Mouse (Mus musculus): ENCODE measurements around the gene Zfp568. TPM values are rescaled to one million over a fixed set of nuclear protein-coding genes. Genes with fewer than 3 reads are reported as not detected.

Gene Zfp568
- polyA plus RNA-seq, 1 experiment from 2014 or later: 15.3 TPM

- ATAC-seq (replicated peaks; ENCODE audit: low FRiP score) (no peak), DNase-seq (ENCODE audit: low spot score) (no peak)
- WGBS: 90% methylated on average over 3 of the region's 3 CpGs
Observed at GRCm38 (mm10) chr7:29981860-29982259, 1.9 kb upstream of the Zfp568 start.

GRCm38 (mm10) chr7:29982341-29982740 lies 1.4 kb upstream of the Zfp568 start:
- 81% methylated on average over 4 of the region's 4 CpGs for WGBS
- H3K9ac ChIP-seq (ENCODE audit: low read length): no peak overlapping the region
- no peak overlapping the region for H3K4me2 ChIP-seq (ENCODE audit: low read depth, low read length, severe bottlenecking)
- H3K9me3 ChIP-seq (ENCODE audit: control insufficient read depth, low read length): no peaks in the 10 kb centered on the region
- H3K36me3 ChIP-seq (ENCODE audit: control insufficient read depth, insufficient read depth, low read length): no peaks in the 10 kb centered on the region; the same call in 1 of the 2 replicates
- no peak overlapping the region for H3K27ac ChIP-seq (ENCODE audit: low read depth, low read length)
- 0 out of 2 replicates have a peak, but pooled peaks cover 5% of the 10 kb centered on the region for H3K4me1 ChIP-seq (replicated peaks; ENCODE audit: control insufficient read depth, insufficient read depth, low read length)
- DNase-seq (ENCODE audit: low spot score): no peak
- ATAC-seq (replicated peaks; ENCODE audit: low FRiP score): no peak
- no peaks in the 10 kb centered on the region for H3K27me3 ChIP-seq (ENCODE audit: control insufficient read depth, insufficient read depth, low read length)
- no peak overlapping the region for H3K4me3 ChIP-seq (ENCODE audit: low read depth, low read length)

More at GRCm38 (mm10) chr7:29981860-29982259, 1.9 kb upstream of the Zfp568 start:
- H3K4me3 ChIP-seq (ENCODE audit: low read depth, low read length): no peak overlapping the region
- no peaks in the 10 kb centered on the region for H3K27me3 ChIP-seq (ENCODE audit: control insufficient read depth, insufficient read depth, low read length)
- H3K9ac ChIP-seq (ENCODE audit: low read length): no peak overlapping the region
- H3K9me3 ChIP-seq (ENCODE audit: control insufficient read depth, low read length): no peaks in the 10 kb centered on the region
- H3K36me3 ChIP-seq (ENCODE audit: control insufficient read depth, insufficient read depth, low read length): no peaks in the 10 kb centered on the region; the same call in 1 of the 2 replicates
- no peak overlapping the region for H3K4me2 ChIP-seq (ENCODE audit: low read depth, low read length, severe bottlenecking)
- 0 out of 2 replicates have a peak, but pooled peaks cover 5% of the 10 kb centered on the region for H3K4me1 ChIP-seq (replicated peaks; ENCODE audit: control insufficient read depth, insufficient read depth, low read length)
- H3K27ac ChIP-seq (ENCODE audit: low read depth, low read length): no peak overlapping the region

- Histone ChIP-seq H3K27ac (ENCODE audit: low read depth, low read length) (peak overlapping the region; percentile 91; the same call in 1 of the 2 replicates), H3K4me2 (ENCODE audit: low read depth, low read length, severe bottlenecking) (peak overlapping the region; percentile 49), H3K9me3 (ENCODE audit: control insufficient read depth, low read length) (no peaks in the 10 kb centered on the region), H3K27me3 (ENCODE audit: control insufficient read depth, insufficient read depth, low read length) (no peaks in the 10 kb centered on the region), H3K4me1 (replicated peaks; ENCODE audit: control insufficient read depth, insufficient read depth, low read length) (0 out of 2 replicates have a peak, but pooled peaks cover 5% of the 10 kb centered on the region), H3K4me3 (ENCODE audit: low read depth, low read length) (peak overlapping the region; percentile 84), H3K9ac (ENCODE audit: low read length) (peak overlapping the region; percentile 86), H3K36me3 (ENCODE audit: control insufficient read depth, insufficient read depth, low read length) (no peaks in the 10 kb centered on the region; the same call in 1 of the 2 replicates)
- 25% methylated on average over 6 of the region's 6 CpGs for WGBS
- ATAC-seq (replicated peaks; ENCODE audit: low FRiP score) (peak; percentile 13; the same call in 1 of the 2 replicates), DNase-seq (ENCODE audit: low spot score) (no peak)
Observed at GRCm38 (mm10) chr7:29982931-29983330, 824 bp upstream of the Zfp568 start.

DNA sequence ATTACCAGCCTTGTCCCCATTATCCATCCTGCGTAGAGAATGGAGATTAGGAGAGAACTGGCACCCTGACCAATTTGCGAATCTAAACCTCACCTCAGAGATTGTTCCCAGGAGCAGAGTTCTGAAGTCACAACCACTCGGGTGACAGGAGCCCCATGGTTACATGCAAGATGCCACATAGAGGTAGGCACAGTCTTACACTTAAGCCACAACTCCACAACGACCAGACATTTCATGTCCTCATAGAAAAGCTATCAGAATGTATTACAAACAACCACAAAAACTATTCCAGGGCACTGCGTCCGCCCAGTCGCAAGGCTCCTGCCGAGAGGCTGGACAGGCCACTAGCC lies 440 bp upstream of the Zfp568 start:
- under 1% methylated on average over 8 of the region's 8 CpGs for WGBS
- H3K9me3 ChIP-seq (ENCODE audit: control insufficient read depth, low read length): no peaks in the 10 kb centered on the region
- ATAC-seq (replicated peaks; ENCODE audit: low FRiP score) (no peak; the same call in 1 of the 2 replicates), DNase-seq (ENCODE audit: low spot score) (no peak)
- H3K27ac ChIP-seq (ENCODE audit: low read depth, low read length): peak overlapping the region; percentile 91
- H3K36me3 ChIP-seq (ENCODE audit: control insufficient read depth, insufficient read depth, low read length): no peaks in the 10 kb centered on the region; the same call in 1 of the 2 replicates
- H3K4me3 ChIP-seq (ENCODE audit: low read depth, low read length): peak overlapping the region; percentile 84
- H3K27me3 ChIP-seq (ENCODE audit: control insufficient read depth, insufficient read depth, low read length): no peaks in the 10 kb centered on the region
- H3K4me1 ChIP-seq (replicated peaks; ENCODE audit: control insufficient read depth, insufficient read depth, low read length): 0 out of 2 replicates have a peak, but pooled peaks cover 5% of the 10 kb centered on the region
- peak overlapping the region; percentile 86 for H3K9ac ChIP-seq (ENCODE audit: low read length)
- peak overlapping the region; percentile 49 for H3K4me2 ChIP-seq (ENCODE audit: low read depth, low read length, severe bottlenecking)

DNA sequence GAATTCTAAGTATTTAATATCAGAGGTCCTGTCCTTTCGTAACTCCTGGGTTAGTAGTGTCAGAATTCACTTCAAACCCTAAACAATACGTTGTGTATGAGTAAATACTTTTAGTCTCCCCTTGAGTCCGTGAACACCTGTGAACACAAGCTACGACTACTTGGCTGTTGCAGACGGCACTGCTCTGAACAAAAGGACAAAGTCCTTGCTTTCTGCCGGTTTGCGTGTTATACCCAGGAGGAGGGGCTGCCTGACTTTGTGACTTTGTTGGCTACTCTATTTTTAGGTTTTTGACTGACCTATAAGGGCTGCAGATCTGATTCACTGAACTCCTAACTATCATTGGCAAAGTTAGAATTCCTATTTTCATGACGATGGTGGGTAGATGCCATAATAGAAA lies 2.3 kb downstream of the Zfp568 start:
- DNase-seq (ENCODE audit: low spot score): no peak
- Histone ChIP-seq H3K4me1 (replicated peaks; ENCODE audit: control insufficient read depth, insufficient read depth, low read length) (0 out of 2 replicates have a peak, but pooled peaks cover 5% of the 10 kb centered on the region), H3K27ac (ENCODE audit: low read depth, low read length) (no peak overlapping the region), H3K4me3 (ENCODE audit: low read depth, low read length) (no peak overlapping the region), H3K4me2 (ENCODE audit: low read depth, low read length, severe bottlenecking) (no peak overlapping the region), H3K9ac (ENCODE audit: low read length) (no peak overlapping the region), H3K36me3 (ENCODE audit: control insufficient read depth, insufficient read depth, low read length) (peaks cover 6% of the 10 kb centered on the region), H3K9me3 (ENCODE audit: control insufficient read depth, low read length) (no peaks in the 10 kb centered on the region), H3K27me3 (ENCODE audit: control insufficient read depth, insufficient read depth, low read length) (no peaks in the 10 kb centered on the region)
- 95% methylated on average over 8 of the region's 8 CpGs for WGBS
- no peak for ATAC-seq (replicated peaks; ENCODE audit: low FRiP score)

DNA sequence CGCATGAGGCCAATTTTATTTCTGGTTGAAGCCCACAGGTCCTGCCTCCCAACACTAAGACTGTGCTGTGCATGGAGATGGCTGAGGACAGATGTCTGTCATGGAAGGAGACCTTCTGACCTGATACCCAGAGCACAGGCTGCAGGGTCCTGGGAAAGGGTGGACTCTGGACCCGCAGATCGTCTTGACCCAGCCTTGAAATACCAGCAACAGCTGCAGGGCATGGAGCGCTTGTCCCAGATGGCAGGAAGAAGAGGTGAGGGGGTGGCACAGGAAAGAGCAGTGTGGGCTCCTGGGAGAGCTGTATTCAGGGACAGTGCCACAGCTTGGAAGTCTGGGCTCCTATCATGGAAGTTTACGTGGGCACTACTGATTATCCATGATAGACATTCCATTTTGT lies 3.8 kb downstream of the Zfp568 start:
- no peak overlapping the region for H3K4me3 ChIP-seq (ENCODE audit: low read depth, low read length)
- H3K27ac ChIP-seq (ENCODE audit: low read depth, low read length): no peak overlapping the region
- no peaks in the 10 kb centered on the region for H3K9me3 ChIP-seq (ENCODE audit: control insufficient read depth, low read length)
- ATAC-seq (replicated peaks; ENCODE audit: low FRiP score) (no peak), DNase-seq (ENCODE audit: low spot score) (no peak)
- H3K36me3 ChIP-seq (ENCODE audit: control insufficient read depth, insufficient read depth, low read length): peaks cover 9% of the 10 kb centered on the region
- no peak overlapping the region for H3K4me2 ChIP-seq (ENCODE audit: low read depth, low read length, severe bottlenecking)
- 92% methylated on average over 5 of the region's 5 CpGs for WGBS
- no peaks in the 10 kb centered on the region for H3K27me3 ChIP-seq (ENCODE audit: control insufficient read depth, insufficient read depth, low read length)
- 0 out of 2 replicates have a peak, but pooled peaks cover 5% of the 10 kb centered on the region for H3K4me1 ChIP-seq (replicated peaks; ENCODE audit: control insufficient read depth, insufficient read depth, low read length)
- H3K9ac ChIP-seq (ENCODE audit: low read length): no peak overlapping the region

DNA sequence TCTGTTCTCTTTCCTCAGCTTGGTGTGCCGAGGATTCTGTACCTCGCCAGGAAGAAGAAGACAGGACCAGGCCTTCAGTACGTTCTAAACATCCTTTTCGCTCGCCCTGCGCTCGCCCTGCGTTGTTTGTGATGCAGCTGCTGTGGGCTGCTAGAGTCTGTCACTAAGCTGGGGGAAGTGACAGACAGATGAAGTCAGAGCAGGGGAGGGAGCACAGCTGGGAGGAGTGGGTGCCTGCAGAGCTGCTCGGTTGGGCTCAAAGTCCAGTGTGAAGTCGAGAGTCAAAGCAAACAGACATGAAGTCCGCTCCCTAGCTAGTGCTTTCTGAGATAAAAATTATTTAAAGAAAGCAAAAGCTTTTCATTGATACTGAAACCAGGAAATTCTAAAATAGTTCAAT lies 5.3 kb downstream of the Zfp568 start:
- DNase-seq (ENCODE audit: low spot score) (no peak), ATAC-seq (replicated peaks; ENCODE audit: low FRiP score) (no peak)
- H3K27me3 ChIP-seq (ENCODE audit: control insufficient read depth, insufficient read depth, low read length): no peaks in the 10 kb centered on the region
- no peak overlapping the region for H3K9ac ChIP-seq (ENCODE audit: low read length)
- peaks cover 15% of the 10 kb centered on the region for H3K36me3 ChIP-seq (ENCODE audit: control insufficient read depth, insufficient read depth, low read length)
- H3K4me3 ChIP-seq (ENCODE audit: low read depth, low read length): no peak overlapping the region
- no peak overlapping the region for H3K4me2 ChIP-seq (ENCODE audit: low read depth, low read length, severe bottlenecking)
- no peaks in the 10 kb centered on the region for H3K9me3 ChIP-seq (ENCODE audit: control insufficient read depth, low read length)
- no peaks in the 10 kb centered on the region for H3K4me1 ChIP-seq (replicated peaks; ENCODE audit: control insufficient read depth, insufficient read depth, low read length)
- WGBS: 96% methylated on average over 11 of the region's 11 CpGs
- no peak overlapping the region for H3K27ac ChIP-seq (ENCODE audit: low read depth, low read length)

DNA sequence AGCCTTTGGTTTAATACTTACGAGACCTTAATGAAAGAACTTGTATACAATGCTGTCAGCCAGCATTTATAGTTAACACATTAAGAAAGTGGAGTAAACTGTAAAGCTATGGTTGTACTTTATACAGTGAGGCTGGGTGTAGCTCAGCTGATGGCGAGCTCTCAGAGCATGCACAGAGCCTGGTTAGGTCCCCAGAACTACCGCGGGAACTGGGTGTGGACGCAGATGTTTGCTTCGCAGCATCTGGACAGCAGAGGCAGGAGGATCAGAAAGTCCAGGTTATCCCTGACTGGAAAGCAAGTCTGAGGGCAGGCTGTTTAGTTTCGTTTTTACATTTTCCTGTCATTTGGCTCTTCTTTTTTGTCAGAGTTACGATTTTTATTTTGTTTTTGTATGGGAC lies 8.9 kb downstream of the Zfp568 start:
- no peak for ATAC-seq (replicated peaks; ENCODE audit: low FRiP score)
- no peak for DNase-seq (ENCODE audit: low spot score)
- no peaks in the 10 kb centered on the region for H3K9me3 ChIP-seq (ENCODE audit: control insufficient read depth, low read length)
- WGBS: 97% methylated on average over 8 of the region's 8 CpGs
- peaks cover 19% of the 10 kb centered on the region for H3K36me3 ChIP-seq (ENCODE audit: control insufficient read depth, insufficient read depth, low read length)
- no peaks in the 10 kb centered on the region for H3K27me3 ChIP-seq (ENCODE audit: control insufficient read depth, insufficient read depth, low read length)
- no peak overlapping the region for H3K27ac ChIP-seq (ENCODE audit: low read depth, low read length)
- H3K4me2 ChIP-seq (ENCODE audit: low read depth, low read length, severe bottlenecking): no peak overlapping the region
- H3K4me1 ChIP-seq (replicated peaks; ENCODE audit: control insufficient read depth, insufficient read depth, low read length): no peaks in the 10 kb centered on the region
- H3K4me3 ChIP-seq (ENCODE audit: low read depth, low read length): no peak overlapping the region
- H3K9ac ChIP-seq (ENCODE audit: low read length): no peak overlapping the region

- Histone ChIP-seq H3K9ac (ENCODE audit: low read length) (no peak overlapping the region), H3K9me3 (ENCODE audit: control insufficient read depth, low read length) (no peaks in the 10 kb centered on the region), H3K36me3 (ENCODE audit: control insufficient read depth, insufficient read depth, low read length) (peaks cover 24% of the 10 kb centered on the region), H3K4me2 (ENCODE audit: low read depth, low read length, severe bottlenecking) (no peak overlapping the region), H3K27me3 (ENCODE audit: control insufficient read depth, insufficient read depth, low read length) (no peaks in the 10 kb centered on the region), H3K27ac (ENCODE audit: low read depth, low read length) (no peak overlapping the region), H3K4me1 (replicated peaks; ENCODE audit: control insufficient read depth, insufficient read depth, low read length) (no peaks in the 10 kb centered on the region), H3K4me3 (ENCODE audit: low read depth, low read length) (no peak overlapping the region)
- DNase-seq (ENCODE audit: low spot score) (no peak), ATAC-seq (replicated peaks; ENCODE audit: low FRiP score) (no peak)
- 95% methylated on average over 9 of the region's 9 CpGs for WGBS
Observed at GRCm38 (mm10) chr7:29993340-29993739, 9.6 kb downstream of the Zfp568 start.
